In genomic region chr13:4756529-4756928, GRCm38 (mm10) we compare ENCODE assay signal across 15 mouse cellular contexts.
"Had no signal": no experiment of that assay in that cellular context is flagged by ENCODE, and none has a peak within 500 bp of the region (broad histone marks: within the 10 kb centered on the region; RNA-seq: fewer than 3 reads in every experiment).

No protein-coding gene starts in this region.

- H3K9ac ChIP-seq: liver, embryonic 14.5 days; lung, embryonic 14.5 days; midbrain, embryonic 13.5 days; neural tube, embryonic 12.5 days; stomach, embryonic 15.5 days had no signal

- H3K4me1 ChIP-seq: megakaryocyte, embryonic 14.5 days; midbrain, embryonic 13.5 days; neural tube, embryonic 12.5 days; stomach, embryonic 15.5 days had no signal

- DNase-seq: lung, adult 18-20 months; lung, embryonic 14.5 days; lung, postnatal 10 days; lung, postnatal 4 days; right cerebral cortex, postnatal 14 days; thymus, adult 18-20 months; thymus, postnatal 14 days; thymus, postnatal 36 days had no signal

- H3K27me3 ChIP-seq: megakaryocyte, embryonic 14.5 days; midbrain, embryonic 13.5 days; neural tube, embryonic 12.5 days; stomach, embryonic 15.5 days had no signal

- H3K4me3 ChIP-seq: megakaryocyte, embryonic 14.5 days; midbrain, embryonic 13.5 days; neural tube, embryonic 12.5 days; stomach, embryonic 15.5 days had no signal

- H3K27ac ChIP-seq: liver, embryonic 14.5 days; midbrain, embryonic 13.5 days; neural tube, embryonic 12.5 days; stomach, embryonic 15.5 days; stomach, postnatal 0 days had no signal

- ATAC-seq: midbrain, embryonic 13.5 days; midbrain, embryonic 16.5 days had no signal

- H3K9me3 ChIP-seq: megakaryocyte, embryonic 14.5 days; midbrain, embryonic 13.5 days; neural tube, embryonic 12.5 days; stomach, embryonic 15.5 days had no signal

- H3K36me3 ChIP-seq: midbrain, embryonic 13.5 days; neural tube, embryonic 12.5 days; stomach, embryonic 15.5 days had no signal

- H3K4me2 ChIP-seq: lung, embryonic 14.5 days; midbrain, embryonic 13.5 days; neural tube, embryonic 12.5 days; stomach, embryonic 15.5 days had no signal
